Mouse (Mus musculus): ENCODE measurements around the gene Npff. TPM values are rescaled to one million over a fixed set of nuclear protein-coding genes. Genes with fewer than 3 reads are reported as not detected.

The Npff gene
- polyA plus RNA-seq (2014; fragmentation: Nextera tagmentation; extraction: Ambion mirVana) = 0.86 and 1.2 TPM in 2 replicates

DNA sequence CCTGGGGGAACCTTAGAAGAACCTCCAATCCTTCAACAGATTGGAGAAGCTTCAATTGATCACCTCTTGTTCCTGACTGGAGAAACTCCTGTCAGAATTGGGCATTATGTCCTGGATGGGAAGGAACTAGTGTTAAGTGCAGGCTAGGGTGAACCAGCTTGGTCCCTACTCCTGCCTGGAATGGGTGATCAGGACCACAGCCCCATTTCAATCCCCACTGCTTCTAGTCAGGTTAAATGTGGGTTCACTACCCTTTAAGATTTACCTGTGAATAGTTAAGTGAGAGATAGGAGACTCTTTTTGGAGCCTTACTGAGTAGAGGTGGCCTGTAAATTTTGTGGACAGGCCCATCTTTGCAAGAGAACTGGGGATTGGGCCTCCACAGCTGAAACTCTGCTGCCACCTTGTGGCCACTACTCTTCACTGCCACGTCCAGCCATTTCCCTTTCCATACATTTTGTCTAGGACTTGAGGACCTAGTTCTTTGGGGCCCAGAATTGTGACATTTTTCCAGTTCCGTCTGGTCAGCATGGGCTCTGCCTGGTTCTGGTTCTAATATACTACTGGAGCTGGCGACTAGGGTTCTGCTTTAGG, at the start of gene Npff:
Gene Npff, minus strand, starts transcription at position 51 of the 594 bp plus-strand sequence.
- no peak within 1 kb of the TSS for H3K9ac ChIP-seq (ENCODE audit: low read depth, low read length)
- no peak within 1 kb of the TSS for H3K4me3 ChIP-seq (ENCODE audit: low read depth, low read length)
- no peak within 1 kb of the TSS for H3K4me2 ChIP-seq
- H3K4me1 ChIP-seq (replicated peaks; ENCODE audit: control insufficient read depth, insufficient read depth, low read length) = peaks cover 12% of the 10 kb centered on the region
- no peak within 1 kb of the TSS for H3K27ac ChIP-seq (ENCODE audit: low read depth, low read length)
- DNase-seq (ENCODE audit: low spot score) (no peak), ATAC-seq (replicated peaks; ENCODE audit: low FRiP score) (0 out of 2 replicates have a peak, but pooled peaks have one; percentile 37)
- no peaks in the 10 kb centered on the region for H3K27me3 ChIP-seq (replicated peaks; ENCODE audit: control insufficient read depth, insufficient read depth, low read length)
- no peaks in the 10 kb centered on the region for H3K9me3 ChIP-seq (ENCODE audit: control insufficient read depth, low read length)
- peaks cover 20% of the 10 kb centered on the region for H3K36me3 ChIP-seq (ENCODE audit: control insufficient read depth, insufficient read depth, low read length)
- WGBS = 14% methylated on average over 3 of the region's 3 CpGs

- WGBS = 88% methylated on average over 3 of the region's 3 CpGs
- no peak overlapping the region for H3K9ac ChIP-seq (ENCODE audit: low read depth, low read length)
- no peak for ATAC-seq (replicated peaks; ENCODE audit: low FRiP score)
Measured at GRCm38 (mm10) chr15:102572081-102572480, 47.3 kb upstream of the Npff start.

GRCm38 (mm10) chr15:102567849-102568248, 43.1 kb upstream of the Npff start:
- Histone ChIP-seq H3K9ac (ENCODE audit: low read depth, low read length) (no peak overlapping the region), H3K9me3 (ENCODE audit: control insufficient read depth, low read length) (no peaks in the 10 kb centered on the region), H3K4me3 (ENCODE audit: low read depth, low read length) (no peak overlapping the region), H3K4me1 (replicated peaks; ENCODE audit: control insufficient read depth, insufficient read depth, low read length) (no peaks in the 10 kb centered on the region), H3K36me3 (ENCODE audit: control insufficient read depth, insufficient read depth, low read length) (no peaks in the 10 kb centered on the region), H3K27me3 (replicated peaks; ENCODE audit: control insufficient read depth, insufficient read depth, low read length) (no peaks in the 10 kb centered on the region), H3K4me2 (no peak overlapping the region), H3K27ac (ENCODE audit: low read depth, low read length) (no peak overlapping the region)
- 81% methylated on average over 2 of the region's 2 CpGs for WGBS
- DNase-seq (ENCODE audit: low spot score) (no peak), ATAC-seq (replicated peaks; ENCODE audit: low FRiP score) (no peak)

More at GRCm38 (mm10) chr15:102572081-102572480, 47.3 kb upstream of the Npff start:
- no peaks in the 10 kb centered on the region for H3K9me3 ChIP-seq (ENCODE audit: control insufficient read depth, low read length)
- no peaks in the 10 kb centered on the region for H3K27me3 ChIP-seq (replicated peaks; ENCODE audit: control insufficient read depth, insufficient read depth, low read length)
- no peaks in the 10 kb centered on the region for H3K36me3 ChIP-seq (ENCODE audit: control insufficient read depth, insufficient read depth, low read length)
- DNase-seq (ENCODE audit: low spot score) = no peak
- no peak overlapping the region for H3K4me3 ChIP-seq (ENCODE audit: low read depth, low read length)
- H3K4me1 ChIP-seq (replicated peaks; ENCODE audit: control insufficient read depth, insufficient read depth, low read length) = no peaks in the 10 kb centered on the region
- H3K4me2 ChIP-seq = no peak overlapping the region
- H3K27ac ChIP-seq (ENCODE audit: low read depth, low read length) = no peak overlapping the region

DNA sequence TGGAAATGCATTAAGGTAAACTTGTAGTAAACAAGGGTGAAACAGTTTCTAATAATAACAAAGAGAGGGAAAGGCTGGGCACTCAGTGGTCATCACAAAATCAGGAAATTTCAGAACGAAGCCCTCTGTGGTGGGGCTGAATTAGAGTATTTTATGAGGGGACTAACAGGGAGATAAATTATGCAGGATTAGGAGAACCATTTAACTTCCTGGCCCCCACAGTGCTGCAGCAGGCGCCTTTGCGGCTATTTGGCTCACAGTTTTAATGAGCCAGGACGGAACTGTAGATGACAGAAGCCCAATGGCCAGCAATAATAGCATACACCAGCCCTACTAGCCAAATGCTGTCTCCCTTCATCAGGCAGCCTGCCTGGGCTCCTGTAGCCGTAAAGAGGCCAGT, 38.9 kb upstream of the Npff start:
- no peak overlapping the region for H3K9ac ChIP-seq (ENCODE audit: low read depth, low read length)
- H3K4me2 ChIP-seq = no peak overlapping the region
- DNase-seq (ENCODE audit: low spot score) (no peak), ATAC-seq (replicated peaks; ENCODE audit: low FRiP score) (no peak)
- H3K27ac ChIP-seq (ENCODE audit: low read depth, low read length) = no peak overlapping the region
- 0 out of 2 replicates have a peak, but pooled peaks cover 2% of the 10 kb centered on the region for H3K36me3 ChIP-seq (ENCODE audit: control insufficient read depth, insufficient read depth, low read length)
- no peak overlapping the region for H3K4me3 ChIP-seq (ENCODE audit: low read depth, low read length)
- 85% methylated on average over 5 of the region's 5 CpGs for WGBS
- H3K27me3 ChIP-seq (replicated peaks; ENCODE audit: control insufficient read depth, insufficient read depth, low read length) = no peaks in the 10 kb centered on the region
- H3K9me3 ChIP-seq (ENCODE audit: control insufficient read depth, low read length) = no peaks in the 10 kb centered on the region
- no peaks in the 10 kb centered on the region for H3K4me1 ChIP-seq (replicated peaks; ENCODE audit: control insufficient read depth, insufficient read depth, low read length)

GRCm38 (mm10) chr15:102563061-102563460, 38.3 kb upstream of the Npff start:
- Histone ChIP-seq H3K27ac (ENCODE audit: low read depth, low read length) (no peak overlapping the region), H3K9me3 (ENCODE audit: control insufficient read depth, low read length) (no peaks in the 10 kb centered on the region), H3K4me2 (no peak overlapping the region), H3K4me1 (replicated peaks; ENCODE audit: control insufficient read depth, insufficient read depth, low read length) (no peaks in the 10 kb centered on the region), H3K36me3 (ENCODE audit: control insufficient read depth, insufficient read depth, low read length) (0 out of 2 replicates have a peak, but pooled peaks cover 2% of the 10 kb centered on the region), H3K27me3 (replicated peaks; ENCODE audit: control insufficient read depth, insufficient read depth, low read length) (no peaks in the 10 kb centered on the region), H3K4me3 (ENCODE audit: low read depth, low read length) (no peak overlapping the region), H3K9ac (ENCODE audit: low read depth, low read length) (no peak overlapping the region)
- ATAC-seq (replicated peaks; ENCODE audit: low FRiP score) = no peak
- DNase-seq (ENCODE audit: low spot score) = no peak
- 97% methylated on average over 3 of the region's 3 CpGs for WGBS

DNA sequence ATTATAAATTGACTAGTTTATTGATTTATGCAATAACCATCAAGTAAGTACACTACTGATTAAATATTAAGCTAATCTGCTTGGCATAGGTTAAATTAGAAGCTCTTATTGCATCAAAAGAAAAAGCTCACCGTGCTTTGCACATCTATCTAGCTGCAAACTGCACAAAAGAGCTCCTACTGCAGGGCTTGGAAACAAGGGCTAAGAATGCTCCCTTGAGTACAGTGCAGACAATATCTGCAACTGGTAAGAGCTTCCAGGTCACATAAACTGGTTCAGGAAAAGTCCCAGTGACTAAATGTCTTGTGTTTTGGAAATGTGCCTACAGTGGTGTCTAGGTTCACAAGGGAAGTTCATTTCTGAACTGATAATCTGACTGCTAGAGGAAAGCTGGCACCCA, 37.7 kb upstream of the Npff start:
- Histone ChIP-seq H3K36me3 (ENCODE audit: control insufficient read depth, insufficient read depth, low read length) (0 out of 2 replicates have a peak, but pooled peaks cover 2% of the 10 kb centered on the region), H3K9ac (ENCODE audit: low read depth, low read length) (no peak overlapping the region), H3K4me3 (ENCODE audit: low read depth, low read length) (no peak overlapping the region), H3K9me3 (ENCODE audit: control insufficient read depth, low read length) (no peaks in the 10 kb centered on the region), H3K27me3 (replicated peaks; ENCODE audit: control insufficient read depth, insufficient read depth, low read length) (no peaks in the 10 kb centered on the region), H3K4me2 (no peak overlapping the region), H3K4me1 (replicated peaks; ENCODE audit: control insufficient read depth, insufficient read depth, low read length) (no peaks in the 10 kb centered on the region), H3K27ac (ENCODE audit: low read depth, low read length) (no peak overlapping the region)
- DNase-seq (ENCODE audit: low spot score) (no peak), ATAC-seq (replicated peaks; ENCODE audit: low FRiP score) (no peak)
- WGBS = 100% methylated on average over 1 of the region's 1 CpGs

- H3K27me3 ChIP-seq (replicated peaks; ENCODE audit: control insufficient read depth, insufficient read depth, low read length) = no peaks in the 10 kb centered on the region
- H3K4me3 ChIP-seq (ENCODE audit: low read depth, low read length) = no peak overlapping the region
- no peak overlapping the region for H3K27ac ChIP-seq (ENCODE audit: low read depth, low read length)
- no peaks in the 10 kb centered on the region for H3K9me3 ChIP-seq (ENCODE audit: control insufficient read depth, low read length)
- no peaks in the 10 kb centered on the region for H3K4me1 ChIP-seq (replicated peaks; ENCODE audit: control insufficient read depth, insufficient read depth, low read length)
- H3K9ac ChIP-seq (ENCODE audit: low read depth, low read length) = no peak overlapping the region
- no peak for DNase-seq (ENCODE audit: low spot score)
- ATAC-seq (replicated peaks; ENCODE audit: low FRiP score) = no peak
- peaks cover 16% of the 10 kb centered on the region for H3K36me3 ChIP-seq (ENCODE audit: control insufficient read depth, insufficient read depth, low read length)
- no peak overlapping the region for H3K4me2 ChIP-seq
Measured at GRCm38 (mm10) chr15:102557580-102557979, 32.8 kb upstream of the Npff start.

DNA sequence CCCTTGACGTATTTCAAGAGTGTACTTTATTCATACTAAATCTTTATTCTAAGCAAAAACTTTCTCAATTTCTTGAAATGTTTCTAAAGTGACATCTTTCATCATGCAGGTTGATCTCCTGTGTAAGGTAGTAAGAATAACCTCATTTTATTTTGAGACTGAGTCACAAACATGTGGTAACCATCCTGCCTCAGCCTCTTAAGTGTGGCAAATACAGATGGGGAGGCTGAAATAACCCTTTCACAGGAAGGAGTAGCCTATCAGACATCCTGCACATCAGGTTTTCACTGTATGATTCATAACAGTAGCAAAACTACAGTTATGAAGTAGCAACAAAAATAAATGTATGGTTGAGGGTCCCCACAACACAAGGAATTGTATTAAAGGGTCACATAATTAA, 30.8 kb upstream of the Npff start:
- no peak overlapping the region for H3K9ac ChIP-seq (ENCODE audit: low read depth, low read length)
- 89% methylated on average over 1 of the region's 1 CpGs for WGBS
- no peak overlapping the region for H3K4me3 ChIP-seq (ENCODE audit: low read depth, low read length)
- H3K4me2 ChIP-seq = no peak overlapping the region
- no peak overlapping the region for H3K27ac ChIP-seq (ENCODE audit: low read depth, low read length)
- no peak for ATAC-seq (replicated peaks; ENCODE audit: low FRiP score)
- peaks cover 24% of the 10 kb centered on the region for H3K36me3 ChIP-seq (ENCODE audit: control insufficient read depth, insufficient read depth, low read length)
- no peak for DNase-seq (ENCODE audit: low spot score)
- no peaks in the 10 kb centered on the region for H3K4me1 ChIP-seq (replicated peaks; ENCODE audit: control insufficient read depth, insufficient read depth, low read length)
- H3K9me3 ChIP-seq (ENCODE audit: control insufficient read depth, low read length) = no peaks in the 10 kb centered on the region
- H3K27me3 ChIP-seq (replicated peaks; ENCODE audit: control insufficient read depth, insufficient read depth, low read length) = no peaks in the 10 kb centered on the region

DNA sequence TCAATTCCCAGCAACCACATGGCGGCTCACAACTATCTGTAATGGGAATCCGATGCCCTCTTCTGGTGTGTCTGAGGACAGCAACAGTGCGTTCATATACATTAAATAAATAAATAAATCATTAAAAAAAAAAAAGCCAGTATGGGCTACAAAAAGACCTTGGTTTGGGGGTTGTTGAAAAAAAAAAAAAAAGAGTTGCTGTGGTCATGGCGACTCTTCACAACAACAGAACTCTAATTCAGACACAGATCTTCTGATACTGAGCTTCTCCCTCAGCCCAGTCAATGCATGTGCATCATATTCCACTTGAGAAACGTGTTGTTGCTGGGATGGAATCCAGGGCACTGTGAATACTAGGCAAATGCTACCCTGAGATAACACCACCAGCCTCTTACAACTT, 27.9 kb upstream of the Npff start:
- Histone ChIP-seq H3K9me3 (ENCODE audit: control insufficient read depth, low read length) (no peaks in the 10 kb centered on the region), H3K4me3 (ENCODE audit: low read depth, low read length) (no peak overlapping the region), H3K27me3 (replicated peaks; ENCODE audit: control insufficient read depth, insufficient read depth, low read length) (no peaks in the 10 kb centered on the region), H3K4me1 (replicated peaks; ENCODE audit: control insufficient read depth, insufficient read depth, low read length) (no peaks in the 10 kb centered on the region), H3K36me3 (ENCODE audit: control insufficient read depth, insufficient read depth, low read length) (peaks cover 22% of the 10 kb centered on the region), H3K27ac (ENCODE audit: low read depth, low read length) (no peak overlapping the region), H3K9ac (ENCODE audit: low read depth, low read length) (no peak overlapping the region), H3K4me2 (no peak overlapping the region)
- ATAC-seq (replicated peaks; ENCODE audit: low FRiP score) (no peak), DNase-seq (ENCODE audit: low spot score) (no peak)
- 97% methylated on average over 5 of the region's 5 CpGs for whole genome bisulfite sequencing

Measured in liver, embryonic 11.5 days (tissue).